Mouse (Mus musculus): Measurements from ENCODE around the gene Accs. TPM values are rescaled to one million over a fixed set of nuclear protein-coding genes. Genes with fewer than 3 reads are reported as not detected.

The Accs gene
- polyA plus RNA-seq, 1 experiment, result 6.4 TPM

GRCm38 (mm10) chr2:93791516-93792499, 57.9 kb downstream of the Accs start:
- Histone ChIP-seq H3K27ac (replicated peaks; ENCODE audit: low read depth, low read length) (no peak overlapping the region), H3K4me1 (ENCODE audit: control insufficient read depth, insufficient read depth, insufficient read length, low read length) (peaks cover 6% of the 10 kb centered on the region; the same call in 1 of the 2 replicates), H3K4me3 (ENCODE audit: insufficient read depth, low read depth, low read length) (no peak overlapping the region)

- H3K4me3 ChIP-seq (ENCODE audit: insufficient read depth, low read depth, low read length), result no peak overlapping the region
- no peak overlapping the region; the same call in 1 of the 2 replicates for H3K27ac ChIP-seq (replicated peaks; ENCODE audit: low read depth, low read length)
- H3K4me1 ChIP-seq (ENCODE audit: control insufficient read depth, insufficient read depth, insufficient read length, low read length), result peaks cover 6% of the 10 kb centered on the region; the same call in 1 of the 2 replicates
Observed at GRCm38 (mm10) chr2:93790798-93791345, 58.9 kb downstream of the Accs start.

GRCm38 (mm10) chr2:93788557-93788956, 61.2 kb downstream of the Accs start:
- H3K4me1 ChIP-seq (ENCODE audit: control insufficient read depth, insufficient read depth, insufficient read length, low read length), result peaks cover 6% of the 10 kb centered on the region; the same call in 1 of the 2 replicates
- H3K27ac ChIP-seq (replicated peaks; ENCODE audit: low read depth, low read length), result no peak overlapping the region
- H3K4me3 ChIP-seq (ENCODE audit: insufficient read depth, low read depth, low read length), result no peak overlapping the region

- Histone ChIP-seq H3K27ac (replicated peaks; ENCODE audit: low read depth, low read length) (no peak overlapping the region), H3K4me1 (ENCODE audit: control insufficient read depth, insufficient read depth, insufficient read length, low read length) (no peaks in the 10 kb centered on the region)
Observed at GRCm38 (mm10) chr2:93786175-93786574, 63.6 kb downstream of the Accs start.

GRCm38 (mm10) chr2:93785432-93785798, 64.3 kb downstream of the Accs start:
- H3K4me1 ChIP-seq (ENCODE audit: control insufficient read depth, insufficient read depth, insufficient read length, low read length), result no peaks in the 10 kb centered on the region
- H3K27ac ChIP-seq (replicated peaks; ENCODE audit: low read depth, low read length), result no peak overlapping the region
- H3K4me3 ChIP-seq (ENCODE audit: insufficient read depth, low read depth, low read length), result no peak overlapping the region

More at GRCm38 (mm10) chr2:93786175-93786574, 63.6 kb downstream of the Accs start:
- no peak overlapping the region for H3K4me3 ChIP-seq (ENCODE audit: insufficient read depth, low read depth, low read length)

GRCm38 (mm10) chr2:93784721-93785431, 64.9 kb downstream of the Accs start:
- Histone ChIP-seq H3K27ac (replicated peaks; ENCODE audit: low read depth, low read length) (no peak overlapping the region), H3K4me1 (ENCODE audit: control insufficient read depth, insufficient read depth, insufficient read length, low read length) (no peaks in the 10 kb centered on the region)

GRCm38 (mm10) chr2:93783926-93784539, 65.7 kb downstream of the Accs start:
- H3K27ac ChIP-seq (replicated peaks; ENCODE audit: low read depth, low read length), result no peak overlapping the region
- no peaks in the 10 kb centered on the region for H3K4me1 ChIP-seq (ENCODE audit: control insufficient read depth, insufficient read depth, insufficient read length, low read length)
- no peak overlapping the region for H3K4me3 ChIP-seq (ENCODE audit: insufficient read depth, low read depth, low read length)

More at GRCm38 (mm10) chr2:93784721-93785431, 64.9 kb downstream of the Accs start:
- H3K4me3 ChIP-seq (ENCODE audit: insufficient read depth, low read depth, low read length), result no peak overlapping the region

Other genes starting within 250 kb of the Accs start
- not detected in 2 replicates for gene Alx4, start 207.6 kb downstream of the Accs start, polyA plus RNA-seq (2012; ENCODE audit: insufficient read depth, insufficient read length, missing spikeins)
- 18.2 and 22.2 TPM in 2 replicates for gene Ext2, start 27.4 kb downstream of the Accs start, polyA plus RNA-seq (2012; ENCODE audit: insufficient read depth, insufficient read length, missing spikeins)
- gene Accsl, start 19.2 kb upstream of the Accs start, polyA plus RNA-seq (2012; ENCODE audit: insufficient read depth, insufficient read length, missing spikeins), result 1.2 TPM in 1 of 2 replicates, not detected in the other
- gene Gm13889, start 107.3 kb upstream of the Accs start, polyA plus RNA-seq (2012; ENCODE audit: insufficient read depth, insufficient read length, missing spikeins), result 0.92 and 0.99 TPM in 2 replicates
- not detected in 2 replicates for gene Gm27027, start 146.4 kb upstream of the Accs start, polyA plus RNA-seq (2012; ENCODE audit: insufficient read depth, insufficient read length, missing spikeins)
- gene Alkbh3, start 160.9 kb upstream of the Accs start, polyA plus RNA-seq (2012; ENCODE audit: insufficient read depth, insufficient read length, missing spikeins), result 84.9 and 87.3 TPM in 2 replicates